Mouse (Mus musculus): ENCODE data around the gene Il27. TPM values are rescaled to one million over a fixed set of nuclear protein-coding genes. Genes with fewer than 3 reads are reported as not detected.

The Il27 gene
- polyA plus RNA-seq, 1 experiment from 2014 or later = not detected

- WGBS = 83% methylated on average over 6 of the region's 6 CpGs
- H3K9ac ChIP-seq = no peak overlapping the region
- no peak for ATAC-seq (ENCODE audit: low FRiP score, low read depth)
Measured at GRCm38 (mm10) chr7:126598919-126599318, 4.2 kb upstream of the Il27 start.

GRCm38 (mm10) chr7:126596414-126596813, 1.7 kb upstream of the Il27 start:
- Histone ChIP-seq H3K36me3 (no peaks in the 10 kb centered on the region), H3K9ac (no peak overlapping the region), H3K27ac (no peak overlapping the region), H3K4me3 (no peak overlapping the region), H3K9me3 (no peaks in the 10 kb centered on the region), H3K4me2 (replicated peaks) (no peak overlapping the region), H3K27me3 (no peaks in the 10 kb centered on the region), H3K4me1 (0 out of 2 replicates have a peak, but pooled peaks cover 2% of the 10 kb centered on the region)
- no peak for ATAC-seq (ENCODE audit: low FRiP score, low read depth)
- WGBS = 64% methylated on average over 6 of the region's 6 CpGs

More at GRCm38 (mm10) chr7:126598919-126599318, 4.2 kb upstream of the Il27 start:
- no peak overlapping the region for H3K27ac ChIP-seq
- H3K4me2 ChIP-seq (replicated peaks) = no peak overlapping the region
- 0 out of 2 replicates have a peak, but pooled peaks cover 3% of the 10 kb centered on the region for H3K4me1 ChIP-seq
- H3K27me3 ChIP-seq = no peaks in the 10 kb centered on the region
- no peak overlapping the region for H3K4me3 ChIP-seq
- no peaks in the 10 kb centered on the region for H3K9me3 ChIP-seq
- no peaks in the 10 kb centered on the region for H3K36me3 ChIP-seq

GRCm38 (mm10) chr7:126595890-126596289, 1.1 kb upstream of the Il27 start:
- no peak for ATAC-seq (ENCODE audit: low FRiP score, low read depth)
- no peak overlapping the region for H3K4me3 ChIP-seq
- no peak overlapping the region for H3K4me2 ChIP-seq (replicated peaks)
- WGBS = 81% methylated on average over 5 of the region's 5 CpGs
- H3K27me3 ChIP-seq = no peaks in the 10 kb centered on the region
- no peaks in the 10 kb centered on the region for H3K4me1 ChIP-seq
- no peaks in the 10 kb centered on the region for H3K36me3 ChIP-seq
- H3K9ac ChIP-seq = no peak overlapping the region
- H3K27ac ChIP-seq = no peak overlapping the region
- H3K9me3 ChIP-seq = no peaks in the 10 kb centered on the region

- H3K4me3 ChIP-seq = peak overlapping the region; percentile 25
- peak; percentile 34; the same call in 1 of the 2 replicates for ATAC-seq (ENCODE audit: low FRiP score, low read depth)
Measured at GRCm38 (mm10) chr7:126587779-126588178, 7.0 kb downstream of the Il27 start.

GRCm38 (mm10) chr7:126586839-126587238, 7.9 kb downstream of the Il27 start:
- Histone ChIP-seq H3K4me3 (no peak overlapping the region), H3K27me3 (peaks cover 16% of the 10 kb centered on the region; the same call in 1 of the 2 replicates), H3K36me3 (no peaks in the 10 kb centered on the region), H3K27ac (no peak overlapping the region), H3K4me2 (replicated peaks) (no peak overlapping the region), H3K9me3 (no peaks in the 10 kb centered on the region), H3K4me1 (peaks cover 12% of the 10 kb centered on the region), H3K9ac (peak overlapping the region; percentile 54; the same call in 1 of the 2 replicates)
- ATAC-seq (ENCODE audit: low FRiP score, low read depth) = no peak
- 61% methylated on average over 8 of the region's 8 CpGs for WGBS

More at GRCm38 (mm10) chr7:126587779-126588178, 7.0 kb downstream of the Il27 start:
- no peaks in the 10 kb centered on the region for H3K36me3 ChIP-seq
- peaks cover 8% of the 10 kb centered on the region for H3K4me1 ChIP-seq
- H3K9ac ChIP-seq = peak overlapping the region; percentile 54
- no peaks in the 10 kb centered on the region for H3K9me3 ChIP-seq
- H3K27me3 ChIP-seq = peaks cover 16% of the 10 kb centered on the region; the same call in 1 of the 2 replicates
- WGBS = 8% methylated on average over 16 of the region's 16 CpGs
- H3K4me2 ChIP-seq (replicated peaks) = peak overlapping the region; percentile 55
- H3K27ac ChIP-seq = no peak overlapping the region

GRCm38 (mm10) chr7:126585717-126586116, 9.0 kb downstream of the Il27 start, which contains the start of gene Cln3:
Gene Cln3, minus strand, starts transcription at chr7:126585817.
- H3K4me2 ChIP-seq (replicated peaks) = no peak within 1 kb of the TSS
- H3K9ac ChIP-seq = no peak within 1 kb of the TSS
- H3K27me3 ChIP-seq = peaks cover 16% of the 10 kb centered on the region; the same call in 1 of the 2 replicates
- 0 out of 2 replicates have a peak, but pooled peaks cover under 1% of the 10 kb centered on the region for H3K36me3 ChIP-seq
- H3K9me3 ChIP-seq = no peaks in the 10 kb centered on the region
- no peak within 1 kb of the TSS for H3K27ac ChIP-seq
- ATAC-seq (ENCODE audit: low FRiP score, low read depth) = no peak
- peaks cover 12% of the 10 kb centered on the region for H3K4me1 ChIP-seq
- H3K4me3 ChIP-seq = no peak within 1 kb of the TSS
- WGBS = 69% methylated on average over 6 of the region's 6 CpGs

GRCm38 (mm10) chr7:126584506-126584977, 10.2 kb downstream of the Il27 start, which contains the start of gene Apobr:
Gene Apobr, plus strand, starts transcription at chr7:126584942.
- H3K4me2 ChIP-seq (replicated peaks) = peak within 1 kb of the TSS; percentile 81
- H3K9ac ChIP-seq = no peak within 1 kb of the TSS
- H3K4me3 ChIP-seq = peak within 1 kb of the TSS; percentile 60
- H3K9me3 ChIP-seq = no peaks in the 10 kb centered on the region
- H3K27ac ChIP-seq = no peak within 1 kb of the TSS
- H3K4me1 ChIP-seq = peaks cover 12% of the 10 kb centered on the region
- ATAC-seq (ENCODE audit: low FRiP score, low read depth) = no peak
- peaks cover 16% of the 10 kb centered on the region; the same call in 1 of the 2 replicates for H3K27me3 ChIP-seq
- 0 out of 2 replicates have a peak, but pooled peaks cover 3% of the 10 kb centered on the region for H3K36me3 ChIP-seq
- WGBS = 71% methylated on average over 8 of the region's 8 CpGs

GRCm38 (mm10) chr7:126583761-126584160, 11.0 kb downstream of the Il27 start:
- Histone ChIP-seq H3K9ac (0 out of 2 replicates have a peak overlapping the region, but pooled peaks have one; percentile 53), H3K4me3 (peak overlapping the region; percentile 60), H3K4me2 (replicated peaks) (peak overlapping the region; percentile 81), H3K36me3 (peaks cover 6% of the 10 kb centered on the region), H3K9me3 (no peaks in the 10 kb centered on the region), H3K27ac (no peak overlapping the region), H3K4me1 (peaks cover 12% of the 10 kb centered on the region), H3K27me3 (peaks cover 16% of the 10 kb centered on the region; the same call in 1 of the 2 replicates)
- ATAC-seq (ENCODE audit: low FRiP score, low read depth) = no peak
- WGBS = 56% methylated on average over 6 of the region's 6 CpGs

GRCm38 (mm10) chr7:126583251-126583709, 11.5 kb downstream of the Il27 start:
- peak overlapping the region; percentile 66 for H3K9ac ChIP-seq
- H3K9me3 ChIP-seq = no peaks in the 10 kb centered on the region
- 1% methylated on average over 22 of the region's 22 CpGs for WGBS
- peaks cover 9% of the 10 kb centered on the region for H3K36me3 ChIP-seq
- peak; percentile 90 for ATAC-seq (ENCODE audit: low FRiP score, low read depth)
- peak overlapping the region; percentile 81 for H3K4me2 ChIP-seq (replicated peaks)
- H3K27ac ChIP-seq = peak overlapping the region; percentile 78; the same call in 1 of the 2 replicates
- peak overlapping the region; percentile 60 for H3K4me3 ChIP-seq
- H3K4me1 ChIP-seq = peaks cover 12% of the 10 kb centered on the region
- peaks cover 16% of the 10 kb centered on the region; the same call in 1 of the 2 replicates for H3K27me3 ChIP-seq

GRCm38 (mm10) chr7:126582759-126583158, 12.0 kb downstream of the Il27 start:
- Histone ChIP-seq H3K4me2 (replicated peaks) (peak overlapping the region; percentile 81), H3K27ac (no peak overlapping the region), H3K9me3 (no peaks in the 10 kb centered on the region), H3K4me3 (peak overlapping the region; percentile 60), H3K9ac (peak overlapping the region; percentile 66), H3K36me3 (peaks cover 10% of the 10 kb centered on the region), H3K27me3 (peaks cover 12% of the 10 kb centered on the region; the same call in 1 of the 2 replicates), H3K4me1 (peaks cover 7% of the 10 kb centered on the region)
- peak; percentile 60 for ATAC-seq (ENCODE audit: low FRiP score, low read depth)
- 2% methylated on average over 20 of the region's 20 CpGs for WGBS

GRCm38 (mm10) chr7:126581661-126582060, 13.1 kb downstream of the Il27 start:
- Histone ChIP-seq H3K4me3 (no peak overlapping the region), H3K4me2 (replicated peaks) (peak overlapping the region; percentile 81), H3K4me1 (peaks cover 5% of the 10 kb centered on the region; the same call in 1 of the 2 replicates), H3K36me3 (peaks cover 20% of the 10 kb centered on the region), H3K9ac (no peak overlapping the region), H3K27me3 (peaks cover 12% of the 10 kb centered on the region; the same call in 1 of the 2 replicates), H3K9me3 (no peaks in the 10 kb centered on the region), H3K27ac (no peak overlapping the region)
- ATAC-seq (ENCODE audit: low FRiP score, low read depth) = no peak
- 84% methylated on average over 6 of the region's 6 CpGs for WGBS

- 59% methylated on average over 8 of the region's 8 CpGs for WGBS
- Histone ChIP-seq H3K4me2 (replicated peaks) (no peak overlapping the region), H3K4me3 (no peak overlapping the region), H3K27ac (no peak overlapping the region), H3K27me3 (no peaks in the 10 kb centered on the region), H3K9ac (no peak overlapping the region; the same call in 1 of the 2 replicates), H3K4me1 (peaks cover 5% of the 10 kb centered on the region; the same call in 1 of the 2 replicates), H3K36me3 (peaks cover 41% of the 10 kb centered on the region), H3K9me3 (no peaks in the 10 kb centered on the region)
- no peak for ATAC-seq (ENCODE audit: low FRiP score, low read depth)
Measured at GRCm38 (mm10) chr7:126579172-126579571, 15.6 kb downstream of the Il27 start.
